Mouse (Mus musculus) E14TG2a.4 (cell line): ENCODE results near the gene Hsdl2.

Experiments
- H3K27me3 ChIP-seq: 2 replicates; pipeline ENCODE4 v1.6.1; 2014; ENCODE audit warnings: low read length, control low read depth; ENCODE audit not compliant: insufficient read depth
- H3K36me3 ChIP-seq: 2 replicates; pipeline ENCODE4 v1.6.1; 2014; ENCODE audit warnings: low read length, control low read depth; ENCODE audit not compliant: insufficient read depth
- H3K4me1 ChIP-seq: replicated peaks from 2 replicates; pipeline ENCODE4 v1.6.1; 2014; ENCODE audit warnings: low read depth, low read length, control low read depth
- H3K4me3 ChIP-seq: replicated peaks from 2 replicates; pipeline ENCODE4 v1.5.1; 2014; ENCODE audit warnings: mild to moderate bottlenecking, low read length
- H3K9me3 ChIP-seq: 2 replicates; pipeline ENCODE4 v1.6.1; 2014; ENCODE audit warnings: low read length, control low read depth
- CTCF ChIP-seq: conservative IDR thresholded peaks from 2 replicates; pipeline ENCODE4 v1.5.1; 2014; ENCODE audit warnings: low read length
- NANOG ChIP-seq: IDR thresholded peaks from 2 replicates; pipeline ENCODE4 v1.6.1; 2014; ENCODE audit warnings: borderline replicate concordance, low read length, mixed read lengths
- POU5F1 ChIP-seq: IDR thresholded peaks from 2 replicates; pipeline ENCODE4 v1.6.1; 2014; ENCODE audit warnings: low read length, borderline replicate concordance

The Hsdl2 gene

DNA sequence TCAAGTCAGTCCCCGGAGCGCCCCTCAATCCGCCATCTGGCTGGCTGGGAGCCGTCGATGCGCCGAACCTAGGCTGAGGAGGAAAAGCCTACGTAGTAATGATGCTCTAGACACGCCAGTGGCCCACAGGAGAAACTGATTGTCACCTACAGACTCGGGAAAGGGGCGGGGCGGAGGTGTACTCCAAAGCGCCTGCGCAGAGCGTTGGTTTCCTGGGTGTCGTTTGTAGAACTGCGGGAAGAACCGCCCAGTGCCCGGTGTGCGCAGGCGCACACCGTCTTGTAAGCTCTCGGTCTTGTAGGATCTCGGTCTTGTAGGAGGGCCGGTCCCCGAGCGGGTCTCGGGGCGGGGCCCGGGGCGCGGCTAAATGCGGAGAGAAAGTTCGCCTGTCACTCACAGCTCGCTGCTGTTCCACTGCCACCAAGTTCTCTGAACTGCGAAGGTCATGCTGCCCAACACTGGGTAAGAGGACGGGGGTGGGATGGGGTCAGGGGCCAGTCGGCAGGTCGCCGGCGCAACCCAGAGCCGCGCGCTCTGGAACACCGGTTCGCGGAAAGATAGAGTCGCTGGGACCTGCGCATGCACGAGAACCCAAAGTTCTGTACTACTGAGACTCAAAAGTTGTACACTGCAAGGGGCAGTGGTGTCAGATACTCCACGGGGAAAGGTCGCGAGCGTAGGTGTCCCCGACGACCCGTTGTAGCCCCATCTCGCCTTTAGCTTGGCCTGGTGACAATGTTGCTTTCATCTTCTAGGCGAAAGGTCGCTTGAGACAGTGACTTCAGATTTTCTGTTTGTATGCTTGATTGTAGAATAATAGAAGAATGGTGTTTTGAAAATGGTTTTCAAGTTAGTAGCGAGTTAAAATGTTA is at the start of gene Hsdl2:
Gene Hsdl2, plus strand, starts transcription at position 250 of the 872 bp plus-strand sequence.
- peaks cover 18% of the 10 kb centered on the region for H3K27me3 ChIP-seq
- no peaks in the 10 kb centered on the region for H3K9me3 ChIP-seq
- peak within 1 kb of the TSS; percentile 87 for H3K4me3 ChIP-seq
- H3K36me3 ChIP-seq, result no peaks in the 10 kb centered on the region
- TF ChIP-seq POU5F1 (no peak), CTCF (no peak), NANOG (no peak)
- H3K4me1 ChIP-seq, result peaks cover 30% of the 10 kb centered on the region

DNA sequence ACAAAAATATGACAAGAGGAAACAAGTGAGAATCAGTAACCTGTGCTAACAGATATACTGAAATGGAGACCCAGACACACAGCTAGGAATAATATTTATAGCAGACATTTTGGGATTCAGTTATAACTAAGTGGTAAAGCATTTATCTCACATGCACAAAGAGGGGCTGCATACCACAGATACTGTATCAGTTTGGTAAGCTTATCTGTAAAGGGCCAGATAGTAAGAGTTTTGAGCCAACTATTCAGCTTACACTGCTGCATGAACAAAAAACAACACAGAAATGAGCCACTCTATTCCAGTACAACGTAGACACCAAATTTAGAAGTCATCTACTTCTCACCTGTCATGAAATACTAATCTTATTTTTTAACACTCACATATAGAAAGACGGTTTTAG is 48.1 kb upstream of the Hsdl2 start:
- Histone ChIP-seq H3K4me1 (peaks cover 21% of the 10 kb centered on the region), H3K4me3 (no peak overlapping the region), H3K27me3 (no peaks in the 10 kb centered on the region), H3K9me3 (no peaks in the 10 kb centered on the region), H3K36me3 (no peaks in the 10 kb centered on the region)
- TF ChIP-seq NANOG (no peak), POU5F1 (no peak), CTCF (no peak)

DNA sequence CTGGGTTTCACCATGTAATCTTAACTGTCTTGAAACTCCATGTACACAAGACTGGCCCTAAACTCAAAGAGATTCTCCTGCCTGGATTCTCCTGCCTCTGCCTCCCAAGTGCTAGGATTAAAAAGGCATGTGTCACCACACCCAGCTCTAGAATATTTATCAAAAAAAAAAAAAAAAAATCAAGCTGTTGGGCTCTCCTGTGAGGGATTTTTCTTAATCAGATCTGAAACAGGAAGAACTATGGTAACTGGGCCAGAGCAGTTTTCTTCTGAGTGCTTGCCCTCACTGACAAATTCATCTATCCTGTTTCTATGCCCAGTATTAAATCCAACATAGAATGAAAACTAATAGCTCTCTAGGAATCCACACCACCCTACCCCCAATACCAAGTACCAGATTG is 45.7 kb upstream of the Hsdl2 start:
- no peaks in the 10 kb centered on the region for H3K36me3 ChIP-seq
- no peaks in the 10 kb centered on the region for H3K27me3 ChIP-seq
- H3K9me3 ChIP-seq, result no peaks in the 10 kb centered on the region
- peaks cover 21% of the 10 kb centered on the region for H3K4me1 ChIP-seq
- TF ChIP-seq POU5F1 (no peak), NANOG (no peak), CTCF (no peak)
- H3K4me3 ChIP-seq, result no peak overlapping the region

DNA sequence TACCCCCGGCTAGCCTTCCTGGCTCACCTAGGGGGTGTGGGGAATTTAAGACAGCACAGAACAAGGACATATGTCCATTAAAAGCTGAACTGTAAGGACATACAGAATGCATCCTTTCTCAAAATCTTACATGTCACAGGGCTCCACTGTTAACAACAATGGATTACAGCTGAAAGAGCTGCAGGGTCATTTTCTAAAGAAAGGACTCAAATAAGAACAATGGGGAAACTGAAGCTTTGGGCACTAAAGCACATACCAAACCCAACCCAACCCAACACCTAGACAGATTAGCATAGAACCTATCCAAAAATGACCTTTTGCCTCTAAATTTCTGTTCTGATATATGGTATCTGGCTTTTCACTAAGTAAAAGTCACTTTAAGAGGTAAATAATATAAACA is 45.1 kb upstream of the Hsdl2 start:
- H3K4me1 ChIP-seq, result peaks cover 19% of the 10 kb centered on the region
- H3K4me3 ChIP-seq, result no peak overlapping the region
- no peaks in the 10 kb centered on the region for H3K9me3 ChIP-seq
- TF ChIP-seq NANOG (peak; percentile 43; the same call in 1 of the 2 replicates), POU5F1 (no peak), CTCF (no peak)
- no peaks in the 10 kb centered on the region for H3K36me3 ChIP-seq
- no peaks in the 10 kb centered on the region for H3K27me3 ChIP-seq

DNA sequence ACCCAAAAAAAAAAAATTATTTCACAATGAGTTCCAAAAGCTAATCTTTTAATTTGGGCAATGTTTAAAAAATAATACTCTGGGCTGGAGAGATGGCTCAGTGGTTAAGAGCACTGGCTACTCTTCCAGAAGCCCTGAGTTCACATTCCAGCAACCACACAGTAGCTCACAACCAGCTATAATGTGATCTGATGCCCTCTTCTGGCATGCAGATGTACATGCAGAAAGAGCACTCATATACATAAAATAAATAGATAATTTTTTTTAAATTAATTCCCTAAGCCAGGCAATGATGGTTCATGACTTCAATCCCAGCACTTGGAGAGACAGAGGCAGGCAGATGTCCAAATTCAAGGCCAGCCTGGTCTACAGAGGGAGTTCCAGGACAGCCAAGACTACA is 38.4 kb upstream of the Hsdl2 start:
- peaks cover 7% of the 10 kb centered on the region for H3K27me3 ChIP-seq
- TF ChIP-seq CTCF (peak; percentile 9; the same call in 1 of the 2 replicates), POU5F1 (no peak)
- H3K36me3 ChIP-seq, result no peaks in the 10 kb centered on the region
- peaks cover 12% of the 10 kb centered on the region for H3K4me1 ChIP-seq
- H3K9me3 ChIP-seq, result no peaks in the 10 kb centered on the region
- no peak overlapping the region for H3K4me3 ChIP-seq

DNA sequence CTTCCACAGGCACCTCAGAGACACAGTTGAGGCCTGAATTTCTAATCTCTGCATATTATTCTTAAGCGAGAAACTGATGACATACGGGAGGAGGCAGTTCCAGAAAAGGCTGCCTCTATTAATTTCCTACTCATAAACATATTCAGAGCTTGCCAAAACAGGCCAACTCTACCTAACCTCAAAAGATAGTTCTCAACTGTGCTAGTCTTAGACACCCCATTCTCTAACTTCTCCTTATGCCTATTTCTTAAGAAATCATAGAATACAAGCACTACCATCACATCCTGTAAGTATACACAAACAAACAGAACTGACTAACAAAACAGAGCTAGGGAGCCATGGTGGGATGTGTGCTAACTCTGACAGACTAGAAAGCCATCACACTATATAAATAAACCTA is 36.7 kb upstream of the Hsdl2 start:
- Histone ChIP-seq H3K9me3 (no peaks in the 10 kb centered on the region), H3K36me3 (no peaks in the 10 kb centered on the region), H3K27me3 (peaks cover 7% of the 10 kb centered on the region), H3K4me3 (no peak overlapping the region), H3K4me1 (peaks cover 15% of the 10 kb centered on the region)
- TF ChIP-seq POU5F1 (no peak), CTCF (no peak), NANOG (no peak)

DNA sequence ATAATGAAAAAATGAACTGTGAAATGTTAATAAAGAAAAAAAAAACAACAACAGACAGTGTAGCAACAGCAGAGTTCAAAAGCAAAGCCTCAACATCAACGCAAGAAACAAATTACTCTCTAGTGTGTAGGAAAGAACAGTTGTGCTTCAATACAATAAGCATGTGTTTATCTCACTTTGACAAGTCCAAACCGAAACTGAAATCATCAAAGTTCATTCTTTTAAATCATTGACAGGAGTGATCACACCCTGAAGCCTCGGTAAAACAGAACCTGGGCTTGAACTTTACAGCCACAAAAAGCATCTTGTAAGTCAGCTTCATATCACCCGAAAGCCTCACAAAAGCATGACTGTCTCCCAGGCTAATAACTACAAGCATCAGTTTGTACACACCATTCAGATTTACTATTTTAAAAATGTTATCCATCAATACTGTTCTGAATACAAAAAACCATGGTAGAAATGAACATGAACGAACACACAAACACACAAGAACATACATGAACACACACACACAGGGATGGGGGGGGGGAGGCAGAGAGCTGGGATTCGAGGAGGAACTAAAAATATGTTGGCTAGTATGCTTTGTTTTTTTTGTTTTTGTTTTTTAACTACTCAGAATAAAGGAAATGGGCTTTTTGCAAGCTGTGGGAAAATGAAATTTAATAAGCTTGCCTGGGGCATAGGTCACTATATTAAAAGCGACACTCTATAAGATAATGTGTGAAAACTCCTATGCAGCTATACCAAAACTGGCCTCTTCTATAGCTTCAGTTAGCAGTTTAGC is 34.9 kb upstream of the Hsdl2 start:
- Histone ChIP-seq H3K4me1 (peaks cover 21% of the 10 kb centered on the region), H3K36me3 (no peaks in the 10 kb centered on the region), H3K27me3 (peaks cover 7% of the 10 kb centered on the region), H3K9me3 (no peaks in the 10 kb centered on the region), H3K4me3 (no peak overlapping the region)
- TF ChIP-seq CTCF, result no peak

DNA sequence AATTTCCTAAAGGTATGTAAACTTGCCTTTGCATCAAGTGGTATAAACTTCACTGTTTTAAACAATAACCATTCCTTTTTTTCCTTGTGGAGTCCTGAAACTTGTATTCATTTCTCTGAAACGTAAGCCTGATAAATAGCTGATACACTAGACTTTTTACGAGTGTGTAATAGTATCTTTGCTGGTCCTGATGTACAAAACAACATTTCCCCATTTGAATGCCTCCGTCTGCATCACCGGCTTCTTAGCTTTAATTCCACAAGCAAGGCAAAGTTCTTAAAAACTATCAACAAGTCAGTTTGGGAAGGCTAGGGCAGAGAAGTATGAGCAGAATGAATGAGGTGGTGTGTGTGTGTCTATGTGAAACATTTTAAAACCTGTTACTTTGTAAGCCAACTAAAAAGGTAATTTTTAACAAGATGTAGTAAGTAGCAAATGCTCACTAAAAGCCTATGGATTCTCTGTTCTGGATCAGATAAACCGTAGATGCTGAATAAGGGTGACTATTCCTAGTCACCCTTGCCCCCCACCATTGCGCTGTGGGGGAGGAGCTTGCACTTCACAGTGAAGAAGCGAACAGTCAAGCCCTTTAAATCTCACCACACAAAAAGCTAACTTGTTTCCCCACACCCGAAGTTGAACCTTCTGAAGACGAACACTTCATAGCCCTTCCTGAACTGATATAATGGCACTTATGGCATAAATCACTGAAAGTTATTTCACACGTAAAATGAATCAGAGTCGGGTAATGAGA is 34.0 kb upstream of the Hsdl2 start:
- TF ChIP-seq NANOG (no peak), CTCF (no peak), POU5F1 (no peak)
- Histone ChIP-seq H3K9me3 (no peaks in the 10 kb centered on the region), H3K4me3 (peak overlapping the region; percentile 94), H3K36me3 (no peaks in the 10 kb centered on the region), H3K4me1 (peaks cover 21% of the 10 kb centered on the region), H3K27me3 (peaks cover 7% of the 10 kb centered on the region)
